Mouse (Mus musculus) forebrain, embryonic 14.5 days (tissue): ENCODE data around the gene Ltbp1. TPM values are rescaled to one million over a fixed set of nuclear protein-coding genes. Genes with fewer than 3 reads are reported as not detected.

Experiments used
- ATAC-seq: fragments of 200-750 bp; cut with Nextera tagmentation; 2 replicates; pipeline ENCODE4 v1.8.0; 2017; ENCODE audit warnings: mild to moderate bottlenecking, moderate library complexity
- DNase-seq: peaks from one replicate; pipeline ENCODE4 v3.0.0-alpha.2; 2015; ENCODE audit warnings: low spot score
- H3K27ac ChIP-seq: fragments of 300-500 bp; sonication (generic); 2 replicates; pipeline ENCODE4 v1.5.1; 2014; ENCODE audit warnings: low read depth, mild to moderate bottlenecking, control low read depth, low read length, moderate library complexity
- H3K27me3 ChIP-seq: fragments of 300-500 bp; sonication (generic); replicated peaks from 2 replicates; pipeline ENCODE4 v1.6.1; 2014; ENCODE audit warnings: low read length, control low read depth, mixed read lengths; ENCODE audit not compliant: control insufficient read depth, insufficient read depth
- H3K36me3 ChIP-seq: fragments of 300-500 bp; sonication (generic); 2 replicates; pipeline ENCODE4 v1.6.1; 2014; ENCODE audit warnings: low read length, control low read depth; ENCODE audit not compliant: control insufficient read depth, insufficient read depth
- H3K4me1 ChIP-seq: fragments of 300-500 bp; sonication (generic); 2 replicates; pipeline ENCODE4 v1.6.1; 2014; ENCODE audit warnings: antibody characterized with exemption, low read length, control low read depth; ENCODE audit not compliant: control insufficient read depth, insufficient read depth
- H3K4me2 ChIP-seq: fragments of 300-500 bp; sonication (generic); 2 replicates; pipeline ENCODE4 v1.6.1; 2014; ENCODE audit warnings: mild to moderate bottlenecking, control low read depth, low read length
- H3K4me3 ChIP-seq: fragments of 300-500 bp; sonication (generic); 2 replicates; pipeline ENCODE4 v1.5.1; 2014; ENCODE audit warnings: low read depth, low read length, control low read depth
- H3K9ac ChIP-seq: fragments of 300-500 bp; sonication (generic); 2 replicates; pipeline ENCODE4 v1.6.1; 2014; ENCODE audit warnings: mild to moderate bottlenecking, low read length, control low read depth, moderate library complexity
- H3K9me3 ChIP-seq: fragments of 300-500 bp; sonication (generic); replicated peaks from 2 replicates; pipeline ENCODE4 v1.6.1; 2016; ENCODE audit warnings: low read length, control low read depth, mixed read lengths; ENCODE audit not compliant: control insufficient read depth
- WGBS: fragments of 180-500 bp; shearing (Covaris S2); extraction: QIAGEN DNeasy Blood & Tissue Kit; methylation state at CpG from one replicate; pipeline ENCODE4 v1.1.7; 2014; 5-methylcytosine and 5-hydroxymethylcytosine counted together
- polyA plus RNA-seq: library from polyadenylated mRNA; unstranded; fragments of >200 nt; fragmentation: Nextera tagmentation; extraction: Ambion mirVana; gene quantifications from 2 replicates; pipeline ENCODE4 v1.2.1, GENCODE M21; 2014

Gene Ltbp1
- polyA plus RNA-seq, 1 experiment from 2014 or later, result 4.5 TPM

DNA sequence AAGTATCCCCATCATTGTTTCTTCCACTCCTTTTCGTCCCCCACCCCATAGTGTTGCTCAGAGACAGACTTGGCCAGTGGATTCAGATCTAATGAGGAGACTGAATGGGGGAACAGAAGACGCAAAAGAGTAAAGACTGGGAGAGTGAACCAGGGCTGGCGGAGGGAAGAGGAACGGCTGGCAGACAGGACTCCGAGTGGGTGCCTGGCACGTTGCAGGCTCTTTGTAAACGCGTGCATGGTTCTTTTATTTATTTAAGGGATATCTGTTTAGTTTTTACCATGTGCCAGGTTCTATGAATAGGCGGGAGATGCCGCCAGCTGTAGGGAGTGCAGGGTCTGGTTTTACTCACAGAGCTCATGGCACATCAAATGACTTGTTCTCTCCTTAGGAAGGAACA is 8.5 kb downstream of the Ltbp1 start:
- no peaks in the 10 kb centered on the region for H3K9me3 ChIP-seq
- ATAC-seq, result peak; percentile 70; the same call in 1 of the 2 replicates

DNA sequence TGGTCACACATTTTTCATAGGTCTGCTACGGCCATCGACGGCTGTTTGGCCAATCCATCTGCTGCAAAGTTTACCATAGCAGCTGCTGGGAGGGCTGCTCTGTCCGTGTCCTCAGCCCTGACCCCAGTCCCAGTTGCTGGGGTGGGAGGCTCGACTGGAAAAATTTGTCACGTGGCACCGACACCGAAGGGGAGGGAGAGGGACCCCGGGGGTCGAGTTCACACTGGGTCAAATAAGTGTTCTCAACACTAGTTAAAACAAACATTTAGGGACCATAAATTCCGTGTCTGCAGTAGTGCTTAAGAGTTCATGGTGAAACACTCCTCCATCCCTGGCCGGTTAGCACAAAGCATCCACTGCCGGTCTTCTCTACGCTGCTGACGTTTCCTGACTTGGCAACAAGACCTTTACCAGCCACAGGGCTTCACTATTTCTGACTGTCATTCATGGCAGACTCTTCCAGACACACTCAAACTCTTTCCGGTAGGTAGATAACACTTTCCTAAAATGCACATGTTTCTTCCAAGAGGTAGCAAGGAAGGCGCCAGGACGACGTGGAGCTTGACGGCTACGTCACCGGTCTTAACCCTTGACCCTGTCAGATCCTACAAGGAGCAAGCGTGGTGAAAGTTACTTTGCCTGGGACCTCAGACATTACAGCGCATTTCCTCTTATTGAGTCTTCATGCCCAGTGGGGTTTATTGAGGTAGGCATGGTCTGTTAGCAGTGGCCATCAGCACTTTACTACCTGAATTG is 9.4 kb downstream of the Ltbp1 start:
- Histone ChIP-seq H3K4me3 (no peak overlapping the region), H3K9ac (no peak overlapping the region), H3K4me1 (no peaks in the 10 kb centered on the region), H3K4me2 (no peak overlapping the region), H3K9me3 (no peaks in the 10 kb centered on the region), H3K27me3 (no peaks in the 10 kb centered on the region), H3K27ac (0 out of 2 replicates have a peak overlapping the region, but pooled peaks have one; percentile 14), H3K36me3 (no peaks in the 10 kb centered on the region)
- no peak for DNase-seq
- ATAC-seq, result no peak
- 93% methylated on average over 24 of the region's 24 CpGs for WGBS

More for the DNA sequence above, 8.5 kb downstream of the Ltbp1 start:
- H3K27ac ChIP-seq, result no peak overlapping the region
- H3K27me3 ChIP-seq, result no peaks in the 10 kb centered on the region
- WGBS, result 38% methylated on average over 10 of the region's 10 CpGs
- no peaks in the 10 kb centered on the region for H3K36me3 ChIP-seq
- no peak overlapping the region for H3K4me2 ChIP-seq
- no peak overlapping the region for H3K9ac ChIP-seq
- DNase-seq, result peak; percentile 59
- H3K4me1 ChIP-seq, result no peaks in the 10 kb centered on the region
- H3K4me3 ChIP-seq, result no peak overlapping the region

- Histone ChIP-seq H3K27me3 (no peaks in the 10 kb centered on the region), H3K4me3 (no peak overlapping the region), H3K4me2 (no peak overlapping the region), H3K9ac (no peak overlapping the region), H3K4me1 (no peaks in the 10 kb centered on the region), H3K27ac (no peak overlapping the region), H3K36me3 (no peaks in the 10 kb centered on the region), H3K9me3 (no peaks in the 10 kb centered on the region)
- DNase-seq (no peak), ATAC-seq (no peak)
- WGBS, result 87% methylated on average over 6 of the region's 6 CpGs
Measured at GRCm38 (mm10) chr17:75015546-75015945, 10.2 kb downstream of the Ltbp1 start.

DNA sequence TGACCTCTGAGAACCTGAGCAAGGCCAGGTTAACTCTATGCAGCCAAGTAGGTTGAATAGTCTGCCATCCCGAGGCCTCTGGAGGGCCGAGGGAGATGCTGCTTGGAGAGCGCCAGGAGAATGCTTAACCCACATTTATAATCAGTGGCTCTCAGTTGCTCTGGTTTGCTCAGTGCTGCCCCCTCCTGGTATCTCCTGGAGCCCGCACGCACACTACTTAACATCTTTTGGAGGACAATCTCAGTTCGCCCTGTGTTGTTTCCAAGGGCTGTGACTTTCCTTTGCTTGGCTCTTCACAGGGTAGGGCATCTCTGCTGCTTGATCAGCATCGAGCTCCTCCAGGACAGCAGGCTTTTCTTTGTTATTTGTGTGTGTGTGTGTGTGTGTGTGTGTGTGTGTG is 12.1 kb downstream of the Ltbp1 start:
- peak; percentile 19 for DNase-seq
- H3K27ac ChIP-seq, result no peak overlapping the region
- no peaks in the 10 kb centered on the region for H3K27me3 ChIP-seq
- 68% methylated on average over 7 of the region's 7 CpGs for WGBS
- H3K9ac ChIP-seq, result no peak overlapping the region
- 0 out of 2 replicates have a peak, but pooled peaks have one; percentile 14 for ATAC-seq
- no peak overlapping the region for H3K4me2 ChIP-seq
- no peaks in the 10 kb centered on the region for H3K9me3 ChIP-seq
- H3K36me3 ChIP-seq, result no peaks in the 10 kb centered on the region
- no peak overlapping the region for H3K4me3 ChIP-seq
- no peaks in the 10 kb centered on the region for H3K4me1 ChIP-seq

DNA sequence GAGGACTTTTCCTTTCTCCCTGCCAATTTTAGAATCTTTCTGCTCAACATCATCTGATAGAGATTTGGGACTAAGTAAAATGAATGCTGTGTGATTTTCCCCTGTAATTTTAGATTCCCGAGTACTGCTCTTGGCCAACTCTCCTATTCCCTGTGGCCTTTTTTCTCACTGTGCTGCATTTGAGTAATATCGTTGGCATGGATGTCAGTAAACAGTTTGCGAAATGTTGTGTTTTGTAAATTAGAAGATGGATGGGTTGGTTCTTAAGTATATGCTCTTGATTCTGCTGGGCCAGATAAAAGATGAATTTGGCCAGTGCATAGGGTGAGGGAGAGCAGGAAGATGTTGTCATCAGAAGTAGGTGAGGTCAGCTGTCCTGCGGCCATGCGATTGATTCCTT is 12.8 kb downstream of the Ltbp1 start:
- H3K9me3 ChIP-seq, result no peaks in the 10 kb centered on the region
- WGBS, result 94% methylated on average over 5 of the region's 5 CpGs
- H3K4me1 ChIP-seq, result no peaks in the 10 kb centered on the region
- no peak overlapping the region for H3K4me3 ChIP-seq
- no peak overlapping the region for H3K9ac ChIP-seq
- no peak for DNase-seq
- H3K27ac ChIP-seq, result no peak overlapping the region
- ATAC-seq, result no peak
- no peak overlapping the region for H3K4me2 ChIP-seq
- H3K36me3 ChIP-seq, result no peaks in the 10 kb centered on the region
- H3K27me3 ChIP-seq, result no peaks in the 10 kb centered on the region

DNA sequence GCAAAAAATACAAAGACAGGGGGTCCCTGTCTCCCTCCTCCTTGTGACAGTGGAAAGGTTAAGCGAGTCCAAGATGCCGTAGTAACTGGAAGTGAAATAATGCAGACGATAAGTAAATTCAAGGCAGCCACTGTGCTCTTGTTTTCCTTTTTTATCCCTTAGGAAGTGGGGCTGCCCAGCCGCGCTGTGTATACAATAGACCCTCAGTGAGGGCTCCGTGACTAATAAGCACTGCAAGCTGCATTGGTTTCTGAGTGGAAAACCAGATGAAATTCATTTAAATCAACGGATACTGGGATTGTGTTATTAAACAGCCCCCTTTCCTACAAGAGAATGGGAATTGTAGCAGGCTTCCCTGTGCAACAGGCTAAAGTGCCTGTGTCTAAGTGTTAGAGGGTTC is 14.7 kb downstream of the Ltbp1 start:
- no peaks in the 10 kb centered on the region for H3K9me3 ChIP-seq
- H3K4me3 ChIP-seq, result no peak overlapping the region
- H3K9ac ChIP-seq, result no peak overlapping the region
- 0 out of 2 replicates have a peak overlapping the region, but pooled peaks have one; percentile 15 for H3K4me2 ChIP-seq
- H3K27me3 ChIP-seq, result no peaks in the 10 kb centered on the region
- no peaks in the 10 kb centered on the region for H3K4me1 ChIP-seq
- no peak overlapping the region for H3K27ac ChIP-seq
- ATAC-seq (peak; percentile 57), DNase-seq (peak; percentile 60)
- H3K36me3 ChIP-seq, result no peaks in the 10 kb centered on the region
- 2% methylated on average over 7 of the region's 7 CpGs for WGBS

- Histone ChIP-seq H3K36me3 (no peaks in the 10 kb centered on the region), H3K4me1 (no peaks in the 10 kb centered on the region), H3K4me2 (no peak overlapping the region), H3K9ac (no peak overlapping the region), H3K9me3 (no peaks in the 10 kb centered on the region), H3K4me3 (no peak overlapping the region), H3K27me3 (no peaks in the 10 kb centered on the region), H3K27ac (no peak overlapping the region)
- ATAC-seq (no peak), DNase-seq (no peak)
- WGBS, result 79% methylated on average over 3 of the region's 3 CpGs
Measured at GRCm38 (mm10) chr17:75020619-75021018, 15.3 kb downstream of the Ltbp1 start.

DNA sequence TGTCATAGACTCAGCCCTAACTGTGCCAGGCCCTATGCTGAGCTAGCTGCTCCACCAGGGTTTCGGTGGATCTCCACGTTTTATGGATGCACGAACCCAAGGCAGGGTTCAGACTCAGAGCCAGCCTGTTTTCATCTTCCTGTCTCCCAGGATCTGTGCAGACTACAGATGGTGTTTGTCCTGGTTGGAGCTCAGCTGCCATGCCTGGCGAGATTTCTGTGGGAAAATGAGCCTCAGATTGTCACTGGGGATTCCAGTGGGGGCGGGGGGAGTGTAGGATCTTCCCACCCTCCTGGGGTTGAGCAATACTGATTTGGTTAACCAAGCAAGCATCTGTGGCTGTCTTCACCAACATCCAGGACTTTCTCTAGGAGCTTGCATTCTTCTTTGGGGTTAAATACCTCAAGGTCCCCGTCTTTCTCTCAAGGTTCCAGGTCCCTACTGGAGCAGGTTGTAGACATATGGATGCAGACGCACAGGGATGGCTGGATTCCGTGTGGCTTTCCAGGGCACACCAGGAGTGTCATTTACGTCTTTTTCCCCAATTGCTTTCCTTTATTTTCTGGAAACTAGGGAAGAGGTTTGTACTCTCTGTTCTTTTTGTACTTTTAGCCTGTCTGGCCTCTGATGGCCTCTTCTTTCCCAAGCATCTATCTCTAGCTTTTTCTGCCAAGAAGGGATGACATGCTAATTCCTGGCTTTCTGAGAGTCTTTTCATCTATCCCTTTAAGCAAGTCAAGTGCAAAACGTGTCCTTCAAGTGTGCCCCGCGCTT is 22.2 kb downstream of the Ltbp1 start:
- peak; percentile 26; the same call in 1 of the 2 replicates for ATAC-seq
- no peaks in the 10 kb centered on the region for H3K36me3 ChIP-seq
- H3K27me3 ChIP-seq, result no peaks in the 10 kb centered on the region
- no peaks in the 10 kb centered on the region for H3K4me1 ChIP-seq
- H3K4me3 ChIP-seq, result no peak overlapping the region
- DNase-seq, result peak; percentile 43
- H3K9me3 ChIP-seq, result no peaks in the 10 kb centered on the region
- 75% methylated on average over 12 of the region's 12 CpGs for WGBS
- no peak overlapping the region for H3K27ac ChIP-seq
- H3K9ac ChIP-seq, result no peak overlapping the region
- no peak overlapping the region for H3K4me2 ChIP-seq

DNA sequence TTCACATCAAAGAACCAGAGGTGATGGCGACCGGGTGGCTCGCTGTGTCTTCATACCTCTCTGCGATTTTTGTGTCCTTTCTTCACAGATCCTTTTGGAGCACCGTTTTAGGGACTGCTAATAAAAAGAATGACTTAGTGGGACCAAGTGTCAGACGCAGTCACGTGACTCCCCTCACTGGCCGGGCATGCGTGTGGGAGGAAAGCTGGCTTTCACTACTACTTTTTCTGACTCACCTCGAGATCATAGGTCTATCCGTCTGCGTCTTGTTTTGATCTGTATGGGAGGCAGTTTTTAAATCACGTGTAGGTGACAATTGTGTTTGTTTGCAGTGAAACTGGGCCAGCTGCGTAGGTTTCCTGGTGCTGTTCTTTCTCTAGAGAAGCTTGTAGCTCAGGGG is 28.0 kb downstream of the Ltbp1 start:
- Histone ChIP-seq H3K9me3 (no peaks in the 10 kb centered on the region), H3K4me3 (no peak overlapping the region), H3K27me3 (no peaks in the 10 kb centered on the region), H3K4me1 (no peaks in the 10 kb centered on the region), H3K36me3 (no peaks in the 10 kb centered on the region), H3K9ac (no peak overlapping the region), H3K4me2 (no peak overlapping the region), H3K27ac (no peak overlapping the region)
- no peak for ATAC-seq
- DNase-seq, result no peak
- 89% methylated on average over 14 of the region's 14 CpGs for WGBS
